Mouse (Mus musculus) lung, adult 2 months (tissue): ENCODE results near the gene Stk40. TPM values are rescaled to one million over a fixed set of nuclear protein-coding genes. Genes with fewer than 3 reads are reported as not detected.

ENCODE experiments used
- DNase-seq: peaks from one replicate; pipeline ENCODE4 v3.0.0; 2022
- H3K4me1 ChIP-seq: fragments of 200-500 bp; 2 replicates; pipeline ENCODE4 v1.6.1; 2011; ENCODE audit warnings: low read length; ENCODE audit not compliant: control insufficient read depth, insufficient read depth
- H3K4me3 ChIP-seq: fragments of 200-500 bp; replicated peaks from 2 replicates; pipeline ENCODE3; 2011; ENCODE audit warnings: low read depth, mild to moderate bottlenecking, control low read depth, low read length; ENCODE audit errors: extremely low read depth
- CTCF ChIP-seq: fragments of 200-500 bp; IDR thresholded peaks from 2 replicates; pipeline ENCODE4 v1.5.1; 2011; ENCODE audit warnings: mild to moderate bottlenecking, low read length, control low read depth; ENCODE audit not compliant: insufficient read depth
- POLR2A ChIP-seq: fragments of 200-500 bp; IDR thresholded peaks from 2 replicates; pipeline ENCODE4 v1.6.1; 2011; ENCODE audit warnings: low read depth, mild to moderate bottlenecking, control low read depth, low read length, borderline replicate concordance; ENCODE audit errors: extremely low read depth
- WGBS: fragments of 180-500 bp; shearing (Covaris S2); methylation state at CpG from one replicate; pipeline ENCODE4 v1.1.7; 2018; 5-methylcytosine and 5-hydroxymethylcytosine counted together
- polyA plus RNA-seq: library from polyadenylated mRNA; depleted of rRNA; stranded (reverse); fragments of >200 nt; gene quantifications from 2 replicates; pipeline ENCODE4 v1.2.3, GENCODE M21; 2012

Stk40 gene
- polyA plus RNA-seq, 1 experiment = 41.1 TPM

GRCm38 (mm10) chr4:126120052-126120451, 16.3 kb downstream of the Stk40 start:
- DNase-seq = no peak
- Histone ChIP-seq H3K4me1 (no peaks in the 10 kb centered on the region), H3K4me3 (no peak overlapping the region)
- 86% methylated on average over 5 of the region's 5 CpGs for WGBS
- TF ChIP-seq POLR2A (no peak), CTCF (no peak)

GRCm38 (mm10) chr4:126120506-126120905, 16.7 kb downstream of the Stk40 start:
- Histone ChIP-seq H3K4me1 (no peaks in the 10 kb centered on the region), H3K4me3 (no peak overlapping the region)
- 81% methylated on average over 2 of the region's 2 CpGs for WGBS
- TF ChIP-seq POLR2A (no peak), CTCF (no peak)
- DNase-seq = no peak

GRCm38 (mm10) chr4:126123309-126124040, 19.7 kb downstream of the Stk40 start:
- TF ChIP-seq POLR2A = no peak
- no peak for TF ChIP-seq CTCF
- no peak for DNase-seq
- Histone ChIP-seq H3K4me3 (no peak overlapping the region), H3K4me1 (no peaks in the 10 kb centered on the region)
- WGBS = 61% methylated on average over 10 of the region's 10 CpGs

GRCm38 (mm10) chr4:126130502-126130901, 26.7 kb downstream of the Stk40 start:
- TF ChIP-seq CTCF = no peak
- TF ChIP-seq POLR2A = no peak
- DNase-seq = no peak
- no peak overlapping the region for H3K4me3 ChIP-seq
- H3K4me1 ChIP-seq = peaks cover 23% of the 10 kb centered on the region
- 24% methylated on average over 11 of the region's 11 CpGs for WGBS

- peak; percentile 62 for DNase-seq
- H3K4me3 ChIP-seq = no peak overlapping the region
- peaks cover 23% of the 10 kb centered on the region for H3K4me1 ChIP-seq
- no peak for TF ChIP-seq POLR2A
- TF ChIP-seq CTCF = no peak
- 34% methylated on average over 10 of the region's 10 CpGs for WGBS
Measured at GRCm38 (mm10) chr4:126131290-126132121, 27.7 kb downstream of the Stk40 start.

GRCm38 (mm10) chr4:126132636-126133264, 29.0 kb downstream of the Stk40 start:
- Histone ChIP-seq H3K4me3 (no peak overlapping the region), H3K4me1 (peaks cover 23% of the 10 kb centered on the region)
- WGBS = 46% methylated on average over 6 of the region's 6 CpGs
- TF ChIP-seq POLR2A (no peak), CTCF (no peak)
- DNase-seq = peak; percentile 50

- Histone ChIP-seq H3K4me1 (peaks cover 23% of the 10 kb centered on the region), H3K4me3 (no peak overlapping the region)
- no peak for DNase-seq
- 82% methylated on average over 4 of the region's 4 CpGs for WGBS
- no peak for TF ChIP-seq CTCF
- TF ChIP-seq POLR2A = no peak
Measured at GRCm38 (mm10) chr4:126134236-126134635, 30.5 kb downstream of the Stk40 start.

- DNase-seq = no peak
- WGBS = 55% methylated on average over 4 of the region's 4 CpGs
- Histone ChIP-seq H3K4me1 (peaks cover 23% of the 10 kb centered on the region), H3K4me3 (no peak overlapping the region)
- TF ChIP-seq POLR2A (no peak), CTCF (no peak)
Measured at GRCm38 (mm10) chr4:126134639-126135038, 30.9 kb downstream of the Stk40 start.

- Histone ChIP-seq H3K4me3 (no peak overlapping the region), H3K4me1 (peaks cover 12% of the 10 kb centered on the region)
- WGBS = 82% methylated on average over 4 of the region's 4 CpGs
- TF ChIP-seq CTCF = no peak
- TF ChIP-seq POLR2A = no peak
- no peak for DNase-seq
Measured at GRCm38 (mm10) chr4:126137773-126138172, 34.0 kb downstream of the Stk40 start.
